Comparison of ENCODE assay signal across 8 mouse cellular contexts in genomic region chr9:44107557-44108179, GRCm38 (mm10). TPM values are rescaled to one million over a fixed set of nuclear protein-coding genes. Genes with fewer than 3 reads are reported as not detected.
A peak's percentile ranks its signal among the peaks of the same experiment; 100 is the strongest.
DNase-seq lines count a peak whose midpoint lies in the region; ATAC-seq and TF ChIP-seq lines count a peak whose summit lies in the region.

No protein-coding gene starts in this region.

- no peaks in the 10 kb centered on the region for H3K9me3 ChIP-seq in hindbrain, embryonic 16.5 days (ENCODE audit: control insufficient read depth, low read length)
- no peaks in the 10 kb centered on the region for H3K9me3 ChIP-seq in midbrain, embryonic 11.5 days (ENCODE audit: control insufficient read depth, low read length)

- no peaks in the 10 kb centered on the region for H3K27me3 ChIP-seq in kidney, adult 2 months (replicated peaks; ENCODE audit: control insufficient read depth, insufficient read depth, low read length)
- no peaks in the 10 kb centered on the region for H3K27me3 ChIP-seq in hindbrain, embryonic 16.5 days (replicated peaks; ENCODE audit: control insufficient read depth, insufficient read depth, low read length)
- no peaks in the 10 kb centered on the region for H3K27me3 ChIP-seq in midbrain, embryonic 11.5 days (ENCODE audit: control insufficient read depth, insufficient read depth, low read length)

- H3K4me1 ChIP-seq in kidney, adult 2 months (ENCODE audit: control insufficient read depth, insufficient read depth, low read length): peaks cover 4% of the 10 kb centered on the region; the same call in 1 of the 2 replicates
- H3K4me1 ChIP-seq in embryonic fibroblast, embryonic 13.5 days (ENCODE audit: control insufficient read depth, insufficient read depth, low read length): 0 out of 2 replicates have a peak, but pooled peaks cover 9% of the 10 kb centered on the region
- peaks cover 42% of the 10 kb centered on the region for H3K4me1 ChIP-seq in hindbrain, embryonic 16.5 days (ENCODE audit: control insufficient read depth, insufficient read depth, low read depth, low read length)
- H3K4me1 ChIP-seq in midbrain, embryonic 11.5 days (ENCODE audit: control insufficient read depth, insufficient read depth, low read length): peaks cover 40% of the 10 kb centered on the region

- TF ChIP-seq POLR2A in kidney, adult 2 months (IDR thresholded peaks at IDR 0.05; ENCODE audit: low read depth, low read length): no peak
- TF ChIP-seq POLR2A in embryonic fibroblast, embryonic 13.5 days (IDR thresholded peaks at IDR 0.05; ENCODE audit: low read depth, low read length): no peak

- H3K27ac ChIP-seq in kidney, adult 2 months (ENCODE audit: insufficient read depth, low read depth, low read length): peak overlapping the region; percentile 21; the same call in 1 of the 2 replicates
- H3K27ac ChIP-seq in embryonic fibroblast, embryonic 13.5 days (ENCODE audit: insufficient read depth, low read length): peak overlapping the region; percentile 80
- H3K27ac ChIP-seq in hindbrain, embryonic 16.5 days (ENCODE audit: low read depth, low read length): peak overlapping the region; percentile 80
- H3K27ac ChIP-seq in midbrain, embryonic 11.5 days (ENCODE audit: low read depth, low read length): no peak overlapping the region; the same call in 1 of the 2 replicates

- peak overlapping the region; percentile 44 for H3K9ac ChIP-seq in hindbrain, embryonic 16.5 days (ENCODE audit: low read depth, low read length)
- H3K9ac ChIP-seq in midbrain, embryonic 11.5 days (ENCODE audit: low read length): peak overlapping the region; percentile 44

- H3K36me3 ChIP-seq in kidney, adult 2 months (ENCODE audit: control insufficient read depth, insufficient read depth, low read length): no peaks in the 10 kb centered on the region
- no peaks in the 10 kb centered on the region for H3K36me3 ChIP-seq in hindbrain, embryonic 16.5 days (ENCODE audit: control insufficient read depth, insufficient read depth, low read length)
- H3K36me3 ChIP-seq in midbrain, embryonic 11.5 days (ENCODE audit: control insufficient read depth, insufficient read depth, low read length): peaks cover 5% of the 10 kb centered on the region; the same call in 1 of the 2 replicates

- peak; percentile 21 for ATAC-seq in hindbrain, embryonic 16.5 days
- peak; percentile 25; the same call in 1 of the 2 replicates for ATAC-seq in midbrain, embryonic 11.5 days (ENCODE audit: low FRiP score)

- DNase-seq in kidney, adult 2 months: no peak
- DNase-seq in kidney, adult 11 months: no peak
- DNase-seq in R1 (ENCODE audit: low read depth, low spot score): peak; percentile 70
- peak; percentile 96 for DNase-seq in midbrain, embryonic 11.5 days (ENCODE audit: low spot score, missing footprints)
- DNase-seq in spleen, adult 12 weeks (ENCODE audit: low spot score): no peak
- no peak for DNase-seq in c-Kit-positive CD71-positive TER-119-positive erythroid progenitor cells, embryonic 14.5 days (ENCODE audit: low spot score)

- peak overlapping the region; percentile 9; the same call in 1 of the 2 replicates for H3K4me3 ChIP-seq in kidney, adult 2 months (ENCODE audit: insufficient read depth, low read depth, low read length)
- H3K4me3 ChIP-seq in embryonic fibroblast, embryonic 13.5 days (ENCODE audit: insufficient read depth, low read length): peak overlapping the region; percentile 7
- H3K4me3 ChIP-seq in hindbrain, embryonic 16.5 days (ENCODE audit: low read length): peak overlapping the region; percentile 6; the same call in 1 of the 2 replicates
- H3K4me3 ChIP-seq in midbrain, embryonic 11.5 days (ENCODE audit: low read depth, low read length): no peak overlapping the region; the same call in 1 of the 2 replicates

- WGBS in kidney, adult 2 months: 34% methylated on average over 25 of the region's 25 CpGs
- WGBS in hindbrain, embryonic 16.5 days: 28% methylated on average over 25 of the region's 25 CpGs
- 27% methylated on average over 25 of the region's 25 CpGs for WGBS in midbrain, embryonic 11.5 days

- TF ChIP-seq CTCF in kidney, adult 2 months (conservative IDR thresholded peaks at IDR 0.05; ENCODE audit: insufficient read depth, insufficient read length, low read depth, low read length): peak; percentile 32; the same call in 1 of the 2 replicates
- 0 out of 2 replicates have a peak, but pooled peaks have one; percentile 13 for TF ChIP-seq CTCF in embryonic fibroblast, embryonic 13.5 days (IDR thresholded peaks at IDR 0.05; ENCODE audit: borderline replicate concordance, insufficient read depth, low read length)

- peak overlapping the region; percentile 47 for H3K4me2 ChIP-seq in hindbrain, embryonic 16.5 days (ENCODE audit: low read length)
- peak overlapping the region; percentile 34 for H3K4me2 ChIP-seq in midbrain, embryonic 11.5 days

RNA-seq across cellular contexts. Expression of gene C1qtnf5, which starts 0.6 kb away (rescaled TPM):
- 16.8 and 19.6 TPM in 2 replicates for polyA plus RNA-seq in kidney, adult 2 months (2012; rRNA removed)
- polyA plus RNA-seq in embryonic fibroblast, embryonic 13.5 days (2011; ENCODE audit: insufficient read length, low read depth, missing spikeins): 25.4 and 36.4 TPM in 2 replicates
- polyA plus RNA-seq in hindbrain, embryonic 16.5 days (2015; fragmentation: Nextera tagmentation; extraction: Ambion mirVana): 8.5 and 9.5 TPM in 2 replicates
- polyA plus RNA-seq in midbrain, embryonic 11.5 days (2014; fragmentation: Nextera tagmentation; extraction: Ambion mirVana): 0.85 and 0.99 TPM in 2 replicates

RNA-seq across cellular contexts. Expression of gene Gm49380, which starts 5.6 kb away (rescaled TPM):
- not detected in 2 replicates for polyA plus RNA-seq in kidney, adult 2 months (2012; rRNA removed)
- 0.21 and 0.25 TPM in 2 replicates for polyA plus RNA-seq in embryonic fibroblast, embryonic 13.5 days (2011; ENCODE audit: insufficient read length, low read depth, missing spikeins)
- polyA plus RNA-seq in hindbrain, embryonic 16.5 days (2015; fragmentation: Nextera tagmentation; extraction: Ambion mirVana): 0.14 and 0.24 TPM in 2 replicates
- 0.23 and 0.36 TPM in 2 replicates for polyA plus RNA-seq in midbrain, embryonic 11.5 days (2014; fragmentation: Nextera tagmentation; extraction: Ambion mirVana)

RNA-seq across cellular contexts. Expression of gene Rnf26, which starts 5.6 kb away (rescaled TPM):
- 28.8 and 30.9 TPM in 2 replicates for polyA plus RNA-seq in kidney, adult 2 months (2012; rRNA removed)
- polyA plus RNA-seq in embryonic fibroblast, embryonic 13.5 days (2011; ENCODE audit: insufficient read length, low read depth, missing spikeins): 40.2 and 46.0 TPM in 2 replicates
- polyA plus RNA-seq in hindbrain, embryonic 16.5 days (2015; fragmentation: Nextera tagmentation; extraction: Ambion mirVana): 33.0 and 37.8 TPM in 2 replicates
- polyA plus RNA-seq in midbrain, embryonic 11.5 days (2014; fragmentation: Nextera tagmentation; extraction: Ambion mirVana): 49.5 and 56.4 TPM in 2 replicates

RNA-seq across cellular contexts. Expression of gene Mfrp, which starts 6.1 kb away (rescaled TPM):
- 4.4 and 5.4 TPM in 2 replicates for polyA plus RNA-seq in kidney, adult 2 months (2012; rRNA removed)
- polyA plus RNA-seq in embryonic fibroblast, embryonic 13.5 days (2011; ENCODE audit: insufficient read length, low read depth, missing spikeins): 0.12 TPM in 1 of 2 replicates, not detected in the other
- 0.20 and 0.31 TPM in 2 replicates for polyA plus RNA-seq in hindbrain, embryonic 16.5 days (2015; fragmentation: Nextera tagmentation; extraction: Ambion mirVana)
- not detected in 2 replicates for polyA plus RNA-seq in midbrain, embryonic 11.5 days (2014; fragmentation: Nextera tagmentation; extraction: Ambion mirVana)

RNA-seq across cellular contexts. Expression of gene Mcam, which starts 26.6 kb away (rescaled TPM):
- polyA plus RNA-seq in kidney, adult 2 months (2012; rRNA removed): 27.9 and 32.8 TPM in 2 replicates
- polyA plus RNA-seq in embryonic fibroblast, embryonic 13.5 days (2011; ENCODE audit: insufficient read length, low read depth, missing spikeins): 66.4 and 124 TPM in 2 replicates
- 12.3 and 15.3 TPM in 2 replicates for polyA plus RNA-seq in hindbrain, embryonic 16.5 days (2015; fragmentation: Nextera tagmentation; extraction: Ambion mirVana)
- polyA plus RNA-seq in midbrain, embryonic 11.5 days (2014; fragmentation: Nextera tagmentation; extraction: Ambion mirVana): 14.5 and 15.2 TPM in 2 replicates

Comparison
In these comparisons a context has a peak if more than half of its experiments do, and no peak if none do; other contexts are left out.
1. DNase-seq: peak in R1 (single experiment) and midbrain, embryonic 11.5 days (single experiment); none in kidney, adult 2 months (single experiment), kidney, adult 11 months (single experiment), spleen, adult 12 weeks (single experiment) and c-Kit-positive CD71-positive TER-119-positive erythroid progenitor cells, embryonic 14.5 days (single experiment).